Mouse (Mus musculus): ENCODE results near the gene Gprc5a. TPM values are rescaled to one million over a fixed set of nuclear protein-coding genes. Genes with fewer than 3 reads are reported as not detected.
A peak's percentile ranks its signal among the peaks of the same experiment; 100 is the strongest.

Gprc5a gene
- polyA plus RNA-seq (2015; fragmentation: Nextera tagmentation; extraction: Ambion mirVana), result 5.6 and 15.2 TPM in 2 replicates

DNA sequence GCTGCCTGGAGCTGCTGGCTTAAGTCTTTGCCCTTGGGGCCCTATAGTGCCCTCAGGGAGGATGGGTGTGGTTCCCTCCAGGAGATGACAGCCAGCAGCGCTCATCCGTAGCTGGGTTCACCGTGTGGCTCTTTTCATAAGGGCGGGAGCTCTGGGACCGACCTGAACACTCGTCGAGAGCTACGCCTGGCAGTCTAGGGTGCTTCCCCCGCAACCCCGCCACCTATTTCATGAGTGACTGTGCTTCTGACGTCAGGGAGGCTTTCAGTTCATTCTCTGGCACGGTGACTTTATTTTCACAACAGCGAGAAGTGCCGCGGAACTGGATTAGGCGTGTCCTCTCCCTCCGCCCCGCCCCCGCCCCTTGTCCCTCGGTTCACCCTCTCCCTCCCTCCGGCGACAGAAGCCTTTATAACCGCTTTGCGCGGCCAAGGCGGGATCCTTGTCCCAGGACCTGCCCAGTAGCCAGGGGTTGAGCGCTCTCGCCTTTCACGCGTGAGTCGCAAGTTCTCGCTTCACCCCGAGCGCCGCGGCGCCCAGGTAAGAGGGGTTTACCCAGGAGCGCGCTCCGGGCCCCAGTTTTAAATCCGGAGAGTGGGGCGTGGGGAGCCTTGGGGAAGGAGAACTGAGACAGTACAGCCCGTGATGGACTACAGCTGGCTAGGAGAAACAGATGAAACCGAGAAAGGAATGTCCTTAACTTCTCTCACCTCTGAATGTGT, at the start of gene Gprc5a:
TSS of gene Gprc5a (plus strand) at position 416 of the 722 bp plus-strand sequence.
- no peaks in the 10 kb centered on the region for H3K27me3 ChIP-seq (ENCODE audit: control insufficient read depth, insufficient read depth, low read length)
- H3K9me3 ChIP-seq (replicated peaks; ENCODE audit: control insufficient read depth, low read length), result no peaks in the 10 kb centered on the region
- no peaks in the 10 kb centered on the region for H3K36me3 ChIP-seq (ENCODE audit: control insufficient read depth, insufficient read depth)
- ATAC-seq (replicated peaks; ENCODE audit: extremely low read depth, insufficient read depth, low FRiP score), result peak; percentile 81
- H3K9ac ChIP-seq (ENCODE audit: low read length), result peak within 1 kb of the TSS; percentile 72
- peak within 1 kb of the TSS; percentile 84 for H3K4me2 ChIP-seq (ENCODE audit: low read depth, low read length)
- peak within 1 kb of the TSS; percentile 57 for H3K4me3 ChIP-seq (ENCODE audit: low read length)
- WGBS, result under 1% methylated on average over 44 of the region's 44 CpGs
- peaks cover 9% of the 10 kb centered on the region; the same call in 1 of the 2 replicates for H3K4me1 ChIP-seq (ENCODE audit: control insufficient read depth, insufficient read depth, low read length)
- peak within 1 kb of the TSS; percentile 7; the same call in 1 of the 2 replicates for H3K27ac ChIP-seq (ENCODE audit: low read length)

DNA sequence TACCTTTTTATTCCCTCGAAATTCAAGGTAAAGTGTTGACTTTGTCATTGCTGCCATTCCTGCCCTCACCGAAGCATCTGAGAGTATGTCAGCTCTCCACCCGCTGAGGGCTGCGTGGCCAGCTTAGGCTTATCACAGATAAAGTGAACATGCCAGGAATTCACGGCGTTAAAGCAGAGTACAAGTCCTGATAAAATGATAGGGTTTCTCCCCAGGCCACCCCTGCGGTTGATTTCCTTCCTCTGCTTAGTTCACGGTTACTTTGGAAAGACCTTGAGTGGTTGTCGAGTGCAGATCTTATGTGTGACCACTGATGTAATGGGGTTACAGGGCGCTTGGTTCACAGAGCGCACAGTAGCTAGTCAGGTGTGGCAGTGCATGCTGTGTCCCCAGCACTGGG, 48.2 kb upstream of the Gprc5a start:
- Histone ChIP-seq H3K9ac (ENCODE audit: low read length) (no peak overlapping the region), H3K4me1 (ENCODE audit: control insufficient read depth, insufficient read depth, low read length) (peaks cover 4% of the 10 kb centered on the region), H3K4me3 (ENCODE audit: low read length) (no peak overlapping the region), H3K36me3 (ENCODE audit: control insufficient read depth, insufficient read depth) (peaks cover 76% of the 10 kb centered on the region), H3K4me2 (ENCODE audit: low read depth, low read length) (no peak overlapping the region), H3K9me3 (replicated peaks; ENCODE audit: control insufficient read depth, low read length) (no peaks in the 10 kb centered on the region), H3K27me3 (ENCODE audit: control insufficient read depth, insufficient read depth, low read length) (no peaks in the 10 kb centered on the region), H3K27ac (ENCODE audit: low read length) (no peak overlapping the region)
- 48% methylated on average over 11 of the region's 11 CpGs for WGBS
- no peak for ATAC-seq (replicated peaks; ENCODE audit: extremely low read depth, insufficient read depth, low FRiP score)

DNA sequence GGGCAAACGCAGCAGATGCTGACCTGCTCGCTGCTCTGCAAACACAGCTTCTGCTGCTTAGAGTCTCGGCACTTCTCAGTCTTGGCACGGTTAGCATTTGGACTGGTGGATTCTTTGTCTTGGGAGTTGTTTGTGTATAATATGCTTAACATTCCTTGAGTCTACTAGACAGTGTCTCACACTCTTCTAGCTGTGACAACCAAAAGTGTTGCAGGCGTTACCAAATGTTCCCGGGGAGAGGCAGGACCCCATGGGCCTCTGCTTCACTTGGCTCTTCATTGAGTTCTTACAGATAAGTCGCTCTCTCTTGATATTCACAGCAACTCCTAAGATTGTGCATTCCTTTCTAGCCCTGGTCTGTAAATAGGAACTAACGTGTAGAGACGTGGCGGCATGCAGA, 45.9 kb upstream of the Gprc5a start:
- ATAC-seq (replicated peaks; ENCODE audit: extremely low read depth, insufficient read depth, low FRiP score), result no peak

DNA sequence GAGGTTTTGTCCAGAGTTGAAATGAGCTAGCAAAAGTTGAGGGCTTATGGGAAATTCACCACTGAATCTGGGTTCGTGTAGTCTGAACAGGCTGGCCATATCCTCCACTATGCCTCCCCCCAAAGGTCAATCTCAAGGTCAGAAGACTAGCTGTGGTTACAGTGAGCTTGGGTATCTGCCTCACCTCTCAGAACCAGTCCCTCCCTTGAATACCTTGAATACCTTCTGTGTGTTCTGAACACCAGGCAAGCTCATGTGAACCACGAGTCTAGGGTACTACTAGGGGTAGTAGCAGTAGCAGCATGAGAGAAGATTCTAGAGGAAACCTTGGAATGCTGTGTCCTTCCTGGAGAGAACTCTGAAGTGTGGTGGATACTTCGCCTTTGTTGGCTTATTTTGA, 43.8 kb upstream of the Gprc5a start:
- peaks cover under 1% of the 10 kb centered on the region for H3K4me1 ChIP-seq (ENCODE audit: control insufficient read depth, insufficient read depth, low read length)
- H3K27ac ChIP-seq (ENCODE audit: low read length), result no peak overlapping the region
- WGBS, result 72% methylated on average over 3 of the region's 3 CpGs
- H3K27me3 ChIP-seq (ENCODE audit: control insufficient read depth, insufficient read depth, low read length), result no peaks in the 10 kb centered on the region
- ATAC-seq (replicated peaks; ENCODE audit: extremely low read depth, insufficient read depth, low FRiP score), result no peak
- no peak overlapping the region for H3K4me3 ChIP-seq (ENCODE audit: low read length)
- H3K9me3 ChIP-seq (replicated peaks; ENCODE audit: control insufficient read depth, low read length), result no peaks in the 10 kb centered on the region
- H3K4me2 ChIP-seq (ENCODE audit: low read depth, low read length), result no peak overlapping the region
- H3K36me3 ChIP-seq (ENCODE audit: control insufficient read depth, insufficient read depth), result peaks cover 70% of the 10 kb centered on the region
- H3K9ac ChIP-seq (ENCODE audit: low read length), result no peak overlapping the region

More for the DNA sequence above, 45.9 kb upstream of the Gprc5a start:
- Histone ChIP-seq H3K4me3 (ENCODE audit: low read length) (no peak overlapping the region), H3K4me1 (ENCODE audit: control insufficient read depth, insufficient read depth, low read length) (no peaks in the 10 kb centered on the region), H3K27me3 (ENCODE audit: control insufficient read depth, insufficient read depth, low read length) (no peaks in the 10 kb centered on the region), H3K4me2 (ENCODE audit: low read depth, low read length) (no peak overlapping the region), H3K9me3 (replicated peaks; ENCODE audit: control insufficient read depth, low read length) (no peaks in the 10 kb centered on the region), H3K36me3 (ENCODE audit: control insufficient read depth, insufficient read depth) (peaks cover 90% of the 10 kb centered on the region), H3K9ac (ENCODE audit: low read length) (no peak overlapping the region), H3K27ac (ENCODE audit: low read length) (no peak overlapping the region)
- 61% methylated on average over 10 of the region's 10 CpGs for WGBS

DNA sequence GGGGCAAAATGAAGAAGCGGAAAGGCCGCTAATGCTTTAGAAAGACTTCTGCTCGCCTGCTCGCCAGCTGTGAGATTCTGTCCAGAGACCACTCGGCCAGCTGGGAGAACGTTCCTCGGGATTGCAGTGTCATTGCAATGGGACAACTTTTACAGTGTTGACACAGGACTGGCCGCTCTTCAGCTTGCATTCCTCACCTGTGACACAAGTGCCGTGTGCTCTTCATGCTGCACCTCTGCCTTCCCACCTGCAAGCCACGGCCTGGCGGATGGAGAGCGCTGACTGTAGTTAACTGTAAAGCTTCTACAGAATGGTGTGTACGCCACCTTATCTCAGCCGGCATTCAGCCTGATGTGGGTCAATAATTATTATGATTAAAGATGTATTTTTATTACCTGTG, 42.1 kb upstream of the Gprc5a start:
- no peaks in the 10 kb centered on the region for H3K9me3 ChIP-seq (replicated peaks; ENCODE audit: control insufficient read depth, low read length)
- no peak overlapping the region for H3K9ac ChIP-seq (ENCODE audit: low read length)
- no peak overlapping the region for H3K27ac ChIP-seq (ENCODE audit: low read length)
- no peak for ATAC-seq (replicated peaks; ENCODE audit: extremely low read depth, insufficient read depth, low FRiP score)
- H3K27me3 ChIP-seq (ENCODE audit: control insufficient read depth, insufficient read depth, low read length), result no peaks in the 10 kb centered on the region
- peaks cover 53% of the 10 kb centered on the region for H3K36me3 ChIP-seq (ENCODE audit: control insufficient read depth, insufficient read depth)
- peaks cover 4% of the 10 kb centered on the region for H3K4me1 ChIP-seq (ENCODE audit: control insufficient read depth, insufficient read depth, low read length)
- no peak overlapping the region for H3K4me2 ChIP-seq (ENCODE audit: low read depth, low read length)
- whole genome bisulfite sequencing, result 84% methylated on average over 14 of the region's 14 CpGs
- H3K4me3 ChIP-seq (ENCODE audit: low read length), result no peak overlapping the region

DNA sequence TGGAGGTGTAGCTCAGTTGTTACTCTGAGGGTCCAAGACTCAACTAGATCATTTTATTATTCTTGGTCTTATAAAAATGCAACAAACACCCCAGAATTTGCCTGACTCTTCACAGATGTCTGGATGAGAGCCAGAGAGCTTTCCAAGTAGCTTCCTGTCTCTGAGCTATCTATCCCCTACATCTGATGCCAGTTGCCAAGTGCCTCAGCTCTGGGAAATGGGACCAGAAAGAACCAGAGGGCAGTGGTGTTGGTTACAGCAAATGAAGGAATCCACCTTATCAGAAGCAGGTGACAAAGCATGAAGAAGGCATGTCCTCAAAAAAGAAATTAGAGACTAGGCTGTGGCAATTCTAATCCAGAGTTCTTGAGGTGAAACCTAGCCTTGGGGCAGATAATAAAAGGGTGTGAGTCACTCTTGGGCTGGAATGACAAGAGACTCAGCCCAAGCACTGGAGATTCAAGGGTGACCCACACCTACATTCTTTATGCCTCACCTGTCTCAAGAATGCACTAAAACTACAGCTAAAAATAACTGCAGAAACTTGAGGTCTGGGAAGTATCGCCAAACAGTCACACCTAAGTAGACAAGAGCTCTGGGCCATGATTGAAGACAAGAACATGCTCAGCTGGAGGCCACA, 40.5 kb upstream of the Gprc5a start:
- Histone ChIP-seq H3K27ac (ENCODE audit: low read length) (no peak overlapping the region), H3K4me2 (ENCODE audit: low read depth, low read length) (no peak overlapping the region), H3K27me3 (ENCODE audit: control insufficient read depth, insufficient read depth, low read length) (no peaks in the 10 kb centered on the region), H3K4me1 (ENCODE audit: control insufficient read depth, insufficient read depth, low read length) (peaks cover 4% of the 10 kb centered on the region), H3K4me3 (ENCODE audit: low read length) (no peak overlapping the region), H3K9me3 (replicated peaks; ENCODE audit: control insufficient read depth, low read length) (no peaks in the 10 kb centered on the region), H3K9ac (ENCODE audit: low read length) (no peak overlapping the region), H3K36me3 (ENCODE audit: control insufficient read depth, insufficient read depth) (peaks cover 43% of the 10 kb centered on the region)
- no peak for ATAC-seq (replicated peaks; ENCODE audit: extremely low read depth, insufficient read depth, low FRiP score)
- WGBS, result 61% methylated on average over 1 of the region's 1 CpGs

DNA sequence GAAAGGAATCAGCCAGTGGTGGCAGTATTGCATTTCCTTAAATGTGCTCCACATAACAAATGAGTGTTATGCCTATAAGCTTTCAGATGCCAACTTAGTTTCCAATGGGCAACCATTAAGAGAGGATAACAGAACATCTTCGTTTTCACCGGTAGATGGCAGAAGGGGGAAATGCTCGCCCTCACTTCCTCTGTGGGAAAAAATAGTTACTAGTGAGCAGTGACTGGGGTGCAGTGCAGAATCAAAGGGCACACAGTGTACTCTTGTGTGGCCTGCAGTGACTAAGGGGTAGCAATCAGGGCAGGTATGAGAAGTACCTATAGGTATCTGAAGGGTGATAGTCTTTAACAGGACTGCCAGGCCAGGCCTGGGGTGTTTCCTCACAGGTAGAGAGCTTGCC, 39.2 kb upstream of the Gprc5a start:
- ATAC-seq (replicated peaks; ENCODE audit: extremely low read depth, insufficient read depth, low FRiP score), result no peak
- H3K9ac ChIP-seq (ENCODE audit: low read length), result no peak overlapping the region
- H3K4me3 ChIP-seq (ENCODE audit: low read length), result no peak overlapping the region
- no peaks in the 10 kb centered on the region for H3K27me3 ChIP-seq (ENCODE audit: control insufficient read depth, insufficient read depth, low read length)
- no peaks in the 10 kb centered on the region for H3K9me3 ChIP-seq (replicated peaks; ENCODE audit: control insufficient read depth, low read length)
- H3K4me2 ChIP-seq (ENCODE audit: low read depth, low read length), result no peak overlapping the region
- 8% methylated on average over 3 of the region's 3 CpGs for WGBS
- H3K27ac ChIP-seq (ENCODE audit: low read length), result no peak overlapping the region
- H3K36me3 ChIP-seq (ENCODE audit: control insufficient read depth, insufficient read depth), result peaks cover 31% of the 10 kb centered on the region
- peaks cover 4% of the 10 kb centered on the region for H3K4me1 ChIP-seq (ENCODE audit: control insufficient read depth, insufficient read depth, low read length)

DNA sequence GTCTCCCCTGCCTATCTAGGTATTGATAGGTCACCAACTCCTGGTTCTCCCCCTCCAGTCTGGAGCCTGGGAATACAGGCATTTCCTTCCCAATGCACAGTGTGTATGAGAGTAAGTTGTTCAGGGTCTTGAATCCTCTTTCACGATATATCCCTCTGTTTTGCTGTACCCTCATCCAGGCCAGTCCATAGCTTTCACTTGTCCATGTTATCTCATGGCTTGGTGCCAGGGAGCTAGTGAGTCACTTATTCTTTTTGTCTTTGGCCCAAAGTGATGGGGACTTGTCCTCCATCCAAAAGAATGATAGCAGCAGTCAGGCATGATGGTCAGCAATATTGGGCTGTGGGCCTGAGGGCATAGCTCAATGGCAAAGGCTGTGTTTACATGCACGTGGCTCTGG, 38.7 kb upstream of the Gprc5a start:
- Histone ChIP-seq H3K4me1 (ENCODE audit: control insufficient read depth, insufficient read depth, low read length) (peaks cover 4% of the 10 kb centered on the region), H3K4me3 (ENCODE audit: low read length) (no peak overlapping the region), H3K9me3 (replicated peaks; ENCODE audit: control insufficient read depth, low read length) (no peaks in the 10 kb centered on the region), H3K27ac (ENCODE audit: low read length) (no peak overlapping the region), H3K27me3 (ENCODE audit: control insufficient read depth, insufficient read depth, low read length) (no peaks in the 10 kb centered on the region), H3K9ac (ENCODE audit: low read length) (no peak overlapping the region), H3K4me2 (ENCODE audit: low read depth, low read length) (no peak overlapping the region), H3K36me3 (ENCODE audit: control insufficient read depth, insufficient read depth) (peaks cover 25% of the 10 kb centered on the region)
- ATAC-seq (replicated peaks; ENCODE audit: extremely low read depth, insufficient read depth, low FRiP score), result peak; percentile 39; the same call in 1 of the 2 replicates
- WGBS, result 40% methylated on average over 2 of the region's 2 CpGs

DNA sequence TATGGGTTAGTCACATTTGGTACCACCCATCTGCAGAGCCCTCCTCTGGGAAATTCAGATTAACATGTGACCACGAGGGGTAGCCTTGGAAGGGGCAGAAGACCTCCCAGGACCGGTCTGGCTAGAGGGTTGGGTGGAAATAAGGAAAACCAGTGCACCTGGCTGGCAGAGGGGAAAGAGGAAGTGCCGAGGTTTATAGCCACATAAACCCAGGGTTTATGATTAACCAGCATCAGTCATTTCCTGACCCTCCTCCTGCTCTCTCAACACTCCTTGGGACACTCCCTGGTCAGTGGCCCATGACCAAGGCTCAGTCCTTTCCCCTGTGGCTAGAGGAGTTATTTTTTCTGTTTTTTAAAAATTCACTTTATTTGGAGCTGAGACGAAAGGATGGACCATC, 36.2 kb upstream of the Gprc5a start:
- H3K9me3 ChIP-seq (replicated peaks; ENCODE audit: control insufficient read depth, low read length), result no peaks in the 10 kb centered on the region
- WGBS, result 70% methylated on average over 4 of the region's 4 CpGs

More for the DNA sequence above, 36.2 kb upstream of the Gprc5a start:
- Histone ChIP-seq H3K4me2 (ENCODE audit: low read depth, low read length) (no peak overlapping the region), H3K4me3 (ENCODE audit: low read length) (no peak overlapping the region), H3K27ac (ENCODE audit: low read length) (no peak overlapping the region), H3K36me3 (ENCODE audit: control insufficient read depth, insufficient read depth) (peaks cover 3% of the 10 kb centered on the region), H3K9ac (ENCODE audit: low read length) (no peak overlapping the region), H3K4me1 (ENCODE audit: control insufficient read depth, insufficient read depth, low read length) (peaks cover 4% of the 10 kb centered on the region), H3K27me3 (ENCODE audit: control insufficient read depth, insufficient read depth, low read length) (no peaks in the 10 kb centered on the region)
- no peak for ATAC-seq (replicated peaks; ENCODE audit: extremely low read depth, insufficient read depth, low FRiP score)

Measured in heart, embryonic 16.5 days (tissue).